Mouse (Mus musculus) midbrain, postnatal 0 days (tissue): ENCODE measurements around the gene Npas3. TPM values are rescaled to one million over a fixed set of nuclear protein-coding genes. Genes with fewer than 3 reads are reported as not detected.

Experiments
- ATAC-seq: fragments of 200-750 bp; cut with Nextera tagmentation; 2 replicates; pipeline ENCODE4 v1.8.0; 2017; ENCODE audit warnings: moderate number of reproducible peaks, mild to moderate bottlenecking, moderate TSS enrichment, moderate library complexity; ENCODE audit not compliant: low FRiP score
- DNase-seq: peaks from one replicate; pipeline ENCODE4 v3.0.0-alpha.2; 2015; ENCODE audit warnings: low spot score
- H3K27ac ChIP-seq: fragments of 300-500 bp; sonication (generic); 2 replicates; pipeline ENCODE4 v1.5.1; 2014; ENCODE audit warnings: low read depth, mild to moderate bottlenecking, low read length, mixed read lengths
- H3K27me3 ChIP-seq: fragments of 300-500 bp; sonication (generic); 2 replicates; pipeline ENCODE4 v1.6.1; 2014; ENCODE audit warnings: low read length, control low read depth, mixed read lengths; ENCODE audit not compliant: insufficient read depth
- H3K36me3 ChIP-seq: fragments of 300-500 bp; sonication (generic); 2 replicates; pipeline ENCODE4 v1.6.1; 2014; ENCODE audit warnings: low read length, control low read depth, mixed read lengths; ENCODE audit not compliant: insufficient read depth
- H3K4me1 ChIP-seq: fragments of 300-500 bp; sonication (generic); 2 replicates; pipeline ENCODE4 v1.6.1; 2014; ENCODE audit warnings: mild to moderate bottlenecking, control low read depth, antibody characterized with exemption, low read length, mixed read lengths; ENCODE audit not compliant: insufficient read depth
- H3K4me2 ChIP-seq: fragments of 300-500 bp; sonication (generic); 2 replicates; pipeline ENCODE4 v1.6.1; 2014; ENCODE audit warnings: low read depth, mild to moderate bottlenecking, low read length, mixed read lengths; ENCODE audit not compliant: poor library complexity, severe bottlenecking
- H3K4me3 ChIP-seq: fragments of 300-500 bp; sonication (generic); 2 replicates; pipeline ENCODE4 v1.5.1; 2014; ENCODE audit warnings: low read depth, mild to moderate bottlenecking, low read length, moderate library complexity
- H3K9ac ChIP-seq: fragments of 300-500 bp; sonication (generic); replicated peaks from 2 replicates; pipeline ENCODE4 v1.6.1; 2014; ENCODE audit warnings: mild to moderate bottlenecking, low read length, moderate library complexity, mixed read lengths; ENCODE audit not compliant: poor library complexity, severe bottlenecking
- H3K9me3 ChIP-seq: fragments of 300-500 bp; sonication (generic); 2 replicates; pipeline ENCODE4 v1.6.1; 2016; ENCODE audit warnings: low read length, control low read depth
- CTCF ChIP-seq: IDR thresholded peaks from 2 replicates; pipeline ENCODE4 v1.5.1; 2016; ENCODE audit warnings: antibody characterized with exemption, mild to moderate bottlenecking
- WGBS: fragments of 180-500 bp; shearing (Covaris S2); extraction: QIAGEN DNeasy Blood & Tissue Kit; methylation state at CpG from one replicate; pipeline ENCODE4 v1.1.7; 2014; 5-methylcytosine and 5-hydroxymethylcytosine counted together
- polyA plus RNA-seq: library from polyadenylated mRNA; unstranded; fragments of >200 nt; fragmentation: Nextera tagmentation; extraction: Ambion mirVana; gene quantifications from 2 replicates; pipeline ENCODE4 v1.2.1, GENCODE M21; 2015
- total RNA-seq: library from RNA; depleted of rRNA; stranded (reverse); fragments of >200 nt; gene quantifications from 2 replicates; pipeline ENCODE4 v1.2.3, GENCODE M21; 2014

The Npas3 gene
- total and polyA plus RNA-seq, 2 experiments from 2014 or later: 34.2 to 53.8 TPM

DNA sequence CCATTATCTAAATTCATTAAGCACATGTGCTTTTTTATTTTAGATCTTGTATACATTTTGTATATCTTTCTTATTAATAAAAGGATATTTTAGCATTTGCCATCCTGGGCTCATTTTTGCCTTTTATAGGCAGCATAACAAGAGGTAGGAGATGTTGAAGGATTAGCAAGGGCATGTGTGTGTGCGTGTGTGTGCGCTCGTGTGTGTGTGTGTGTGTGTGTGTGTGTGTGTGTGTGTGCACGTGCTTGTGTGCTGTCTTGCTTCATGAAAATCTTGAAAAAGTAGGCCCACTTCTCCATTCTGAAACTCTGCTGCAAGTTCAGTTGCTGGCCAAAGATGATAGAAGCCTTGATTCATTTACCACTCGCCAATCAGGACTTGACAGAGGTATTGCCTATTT, 338.8 kb downstream of the Npas3 start:
- H3K4me2 ChIP-seq: no peak overlapping the region
- no peaks in the 10 kb centered on the region for H3K36me3 ChIP-seq
- no peak for DNase-seq
- H3K9me3 ChIP-seq: no peaks in the 10 kb centered on the region
- no peak for ATAC-seq
- no peak overlapping the region for H3K9ac ChIP-seq
- 62% methylated on average over 5 of the region's 5 CpGs for WGBS
- H3K4me3 ChIP-seq: no peak overlapping the region
- no peak for TF ChIP-seq CTCF
- H3K27me3 ChIP-seq: no peaks in the 10 kb centered on the region
- H3K27ac ChIP-seq: no peak overlapping the region
- H3K4me1 ChIP-seq: peaks cover 2% of the 10 kb centered on the region; the same call in 1 of the 2 replicates

GRCm38 (mm10) chr12:53587691-53588504, 339.4 kb downstream of the Npas3 start:
- ATAC-seq (peak; percentile 56), DNase-seq (peak; percentile 91)
- Histone ChIP-seq H3K9me3 (no peaks in the 10 kb centered on the region), H3K4me2 (peak overlapping the region; percentile 3; the same call in 1 of the 2 replicates), H3K27ac (no peak overlapping the region), H3K9ac (no peak overlapping the region), H3K4me3 (no peak overlapping the region), H3K4me1 (peaks cover 2% of the 10 kb centered on the region; the same call in 1 of the 2 replicates), H3K27me3 (no peaks in the 10 kb centered on the region), H3K36me3 (no peaks in the 10 kb centered on the region)
- TF ChIP-seq CTCF: no peak
- 54% methylated on average over 19 of the region's 19 CpGs for WGBS

DNA sequence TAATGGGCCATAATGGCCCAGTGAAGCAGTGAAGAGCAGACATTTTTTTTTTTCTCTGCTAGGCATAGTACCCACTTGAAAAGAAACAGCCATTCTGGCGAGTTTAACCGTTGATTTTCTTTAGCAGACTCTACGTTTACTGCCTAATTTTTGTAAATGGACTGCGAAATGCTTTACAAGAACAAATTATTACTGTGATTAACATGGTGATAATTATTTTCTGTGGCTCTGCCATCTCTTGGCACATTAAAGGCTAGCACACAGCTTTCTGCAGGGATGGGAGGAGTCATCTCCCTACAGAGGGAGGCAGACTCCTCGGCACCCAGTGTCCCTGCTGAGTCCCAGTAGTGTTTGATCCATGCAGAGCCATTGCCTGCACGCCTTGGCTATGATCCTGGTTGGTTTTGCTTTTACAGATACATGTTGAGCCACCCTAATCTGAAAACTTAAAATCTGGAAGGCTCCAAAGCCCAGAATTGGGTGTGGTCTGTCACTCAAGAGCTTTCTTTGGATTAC, 341.0 kb downstream of the Npas3 start:
- Histone ChIP-seq H3K27ac (no peak overlapping the region), H3K36me3 (no peaks in the 10 kb centered on the region), H3K9ac (no peak overlapping the region), H3K27me3 (no peaks in the 10 kb centered on the region), H3K4me1 (peaks cover 2% of the 10 kb centered on the region; the same call in 1 of the 2 replicates), H3K4me2 (no peak overlapping the region), H3K4me3 (no peak overlapping the region), H3K9me3 (no peaks in the 10 kb centered on the region)
- no peak for TF ChIP-seq CTCF
- WGBS: 69% methylated on average over 6 of the region's 6 CpGs
- no peak for ATAC-seq
- no peak for DNase-seq

- no peak overlapping the region for H3K9ac ChIP-seq
- 30% methylated on average over 6 of the region's 6 CpGs for WGBS
- H3K27ac ChIP-seq: no peak overlapping the region
- no peaks in the 10 kb centered on the region for H3K4me1 ChIP-seq
- no peaks in the 10 kb centered on the region for H3K27me3 ChIP-seq
- ATAC-seq (no peak), DNase-seq (peak; percentile 69)
- no peak for TF ChIP-seq CTCF
- H3K4me3 ChIP-seq: no peak overlapping the region
- no peaks in the 10 kb centered on the region for H3K36me3 ChIP-seq
- no peaks in the 10 kb centered on the region for H3K9me3 ChIP-seq
- no peak overlapping the region for H3K4me2 ChIP-seq
Observed at GRCm38 (mm10) chr12:53605661-53606060, 357.2 kb downstream of the Npas3 start.

GRCm38 (mm10) chr12:53612120-53612519, 363.6 kb downstream of the Npas3 start:
- WGBS: 87% methylated on average over 7 of the region's 7 CpGs

DNA sequence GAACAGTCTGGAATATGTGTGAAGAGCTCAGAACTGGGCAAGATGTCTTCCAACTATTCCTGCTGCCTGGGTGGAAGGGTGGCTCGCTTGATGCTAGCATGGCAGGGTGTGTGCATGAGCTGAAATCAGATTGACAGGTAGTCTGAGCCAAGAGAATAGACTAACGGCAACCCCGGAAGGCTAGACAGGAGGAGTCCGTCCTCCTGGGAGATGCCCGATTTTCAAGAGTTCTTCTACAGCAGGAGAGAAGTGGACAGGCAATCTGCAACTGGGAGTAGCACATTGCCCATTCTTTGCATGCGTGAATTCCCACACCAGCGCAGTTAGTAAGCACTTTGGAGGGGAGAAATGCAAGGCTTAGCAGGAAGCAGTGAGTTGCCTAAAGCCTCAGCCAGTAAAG, 372.8 kb downstream of the Npas3 start:
- ATAC-seq: no peak

More at GRCm38 (mm10) chr12:53612120-53612519, 363.6 kb downstream of the Npas3 start:
- no peak for TF ChIP-seq CTCF
- ATAC-seq (no peak), DNase-seq (peak; percentile 65)
- Histone ChIP-seq H3K27ac (no peak overlapping the region), H3K4me2 (no peak overlapping the region), H3K36me3 (no peaks in the 10 kb centered on the region), H3K4me1 (no peaks in the 10 kb centered on the region), H3K9ac (no peak overlapping the region), H3K27me3 (no peaks in the 10 kb centered on the region), H3K4me3 (no peak overlapping the region), H3K9me3 (no peaks in the 10 kb centered on the region)

More for the DNA sequence above, 372.8 kb downstream of the Npas3 start:
- peak; percentile 19 for DNase-seq
- Histone ChIP-seq H3K4me2 (no peak overlapping the region), H3K27ac (no peak overlapping the region), H3K36me3 (no peaks in the 10 kb centered on the region), H3K9ac (no peak overlapping the region), H3K27me3 (no peaks in the 10 kb centered on the region), H3K4me1 (no peaks in the 10 kb centered on the region), H3K9me3 (no peaks in the 10 kb centered on the region), H3K4me3 (no peak overlapping the region)
- 48% methylated on average over 7 of the region's 7 CpGs for WGBS
- TF ChIP-seq CTCF: no peak
